16 mouse cellular contexts compared by ENCODE assay signal in the genomic region with DNA sequence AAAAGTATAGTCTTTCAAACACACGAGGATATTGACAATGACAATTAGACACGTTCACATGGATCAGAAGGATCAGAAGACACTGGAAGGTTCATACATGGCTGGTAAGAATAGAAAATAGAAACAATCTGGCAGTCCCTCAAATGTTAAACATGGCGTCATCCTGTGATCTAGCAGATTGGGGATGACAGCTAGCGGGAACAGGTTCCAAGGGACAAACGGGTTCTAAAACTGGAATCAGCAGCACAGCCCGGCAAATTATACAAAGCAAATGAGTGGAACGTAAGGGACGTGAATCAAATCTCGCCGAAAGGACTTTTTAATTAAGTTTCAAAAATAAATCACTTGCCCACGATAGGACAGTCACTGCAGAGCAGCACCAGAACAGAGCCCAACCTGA.
DNase-seq lines count a peak whose midpoint lies in the region; ATAC-seq lines count a peak whose summit lies in the region.
"Had no signal": no experiment of that assay in that cellular context is flagged by ENCODE, and none has a peak within 500 bp of the region (broad histone marks: within the 10 kb centered on the region; RNA-seq: fewer than 3 reads in every experiment).

No protein-coding gene starts in this region.

- DNase-seq in cerebellum, postnatal 4 days (ENCODE audit: low spot score in 2 of 2), result no peak
- peak; percentile 52 for DNase-seq in layer of hippocampus, adult 11-12 months (ENCODE audit: low spot score)
- DNase-seq in layer of hippocampus, postnatal 25 days (ENCODE audit: extremely low spot score in 1 of 2, low spot score in 1 of 2), result no peak
- peak; percentile 50 for DNase-seq in brain, embryonic 18.5 days (ENCODE audit: low read depth, low spot score)
- DNase-seq in layer of hippocampus, adult 9-10 months (ENCODE audit: low spot score), result peak; percentile 36
- DNase-seq in heart, postnatal 4 days, result no peak
- DNase-seq: adrenal gland, postnatal 14 days; gastrocnemius, postnatal 10 days; heart, postnatal 10 days; kidney, adult 11 months; kidney, postnatal 25 days; thymus, adult 2 months had no signal

- peak; percentile 60; the same call in 1 of the 2 replicates for ATAC-seq in cerebellum, adult (ENCODE audit: insufficient number of reproducible peaks, low FRiP score, low TSS enrichment)
- no peak for ATAC-seq in erythroid progenitor cell, adult 5-6 weeks (replicated peaks; ENCODE audit: low FRiP score, poor library complexity, severe bottlenecking)
- ATAC-seq: liver, embryonic 12.5 days; midbrain, embryonic 15.5 days had no signal

Comparison
In these comparisons a context has a peak if more than half of its experiments do, and no peak if none do; other contexts are left out.
1. DNase-seq: peak in layer of hippocampus, adult 11-12 months (single experiment), brain, embryonic 18.5 days (single experiment) and layer of hippocampus, adult 9-10 months (single experiment); none in cerebellum, postnatal 4 days (0 of 2), layer of hippocampus, postnatal 25 days (0 of 2) and heart, postnatal 4 days (single experiment).